Mouse (Mus musculus): ENCODE results near the gene Cdc42ep3.

- TF ChIP-seq POLR2AphosphoS5 (IDR thresholded peaks at IDR 0.05; ENCODE audit: insufficient replicate concordance, low read depth, low read length) (no peak), CTCF (IDR thresholded peaks at IDR 0.05; ENCODE audit: low read depth, low read length) (no peak), GATA1 (IDR thresholded peaks at IDR 0.05; ENCODE audit: borderline replicate concordance, low read length) (no peak)
These were observed 10.0 kb upstream of the Cdc42ep3 start for GRCm38 (mm10) chr17:79364749-79365450.

Measured in G1E (cell line).